In the genomic region with DNA sequence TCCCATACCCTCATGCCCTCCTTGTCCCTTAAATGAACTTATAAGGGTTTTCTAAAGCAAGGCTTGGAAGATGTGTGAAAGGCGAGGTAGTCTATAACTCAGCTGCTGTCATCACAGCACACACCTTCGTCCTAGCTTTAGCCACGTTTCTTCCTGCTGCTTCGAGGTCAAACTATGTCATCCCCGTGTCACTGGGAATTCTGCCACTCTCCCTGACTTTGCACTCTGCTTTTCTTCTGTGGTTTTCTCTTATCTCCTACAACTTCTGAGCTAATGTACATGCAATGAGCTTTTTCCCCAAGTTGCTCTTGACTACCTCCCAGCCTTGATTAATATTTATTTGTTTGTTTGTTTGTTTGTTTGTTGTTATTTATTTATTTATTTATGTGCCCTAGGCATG, we compare ENCODE assay signal across 29 mouse cellular contexts. TPM values are rescaled to one million over a fixed set of nuclear protein-coding genes. Genes with fewer than 3 reads are reported as not detected.
DNase-seq lines count a peak whose midpoint lies in the region; ATAC-seq lines count a peak whose summit lies in the region.
"Had no signal": no experiment of that assay in that cellular context is flagged by ENCODE, and none has a peak within 500 bp of the region (broad histone marks: within the 10 kb centered on the region; RNA-seq: fewer than 3 reads in every experiment).

No protein-coding gene starts in this region.

- ATAC-seq in liver, embryonic 12.5 days: no peak
- no peak for ATAC-seq in liver, embryonic 11.5 days (replicated peaks; ENCODE audit: low FRiP score)
- 0 out of 2 replicates have a peak, but pooled peaks have one; percentile 15 for ATAC-seq in common myeloid progenitor, adult 5-6 weeks (replicated peaks; ENCODE audit: low read depth, poor library complexity, severe bottlenecking)
- ATAC-seq in liver, embryonic 16.5 days (ENCODE audit: low read depth): no peak
- peak; percentile 48; the same call in 1 of the 2 replicates for ATAC-seq in megakaryocyte-erythroid progenitor cell, adult 5-6 weeks (replicated peaks; ENCODE audit: low FRiP score, low TSS enrichment, poor library complexity, severe bottlenecking)
- ATAC-seq: activated CD4-positive, CD25-positive, alpha-beta regulatory T cell, adult 4 months; CD4-positive, CD25-positive, alpha-beta regulatory T cell, adult 4 months; forebrain, embryonic 15.5 days; hindbrain, postnatal 0 days had no signal

- 0 out of 2 replicates have a peak, but pooled peaks cover 5% of the 10 kb centered on the region for H3K4me1 ChIP-seq in liver, embryonic 12.5 days
- H3K4me1 ChIP-seq in liver, embryonic 11.5 days (replicated peaks; ENCODE audit: control insufficient read depth, insufficient read depth, low read length): no peaks in the 10 kb centered on the region
- H3K4me1 ChIP-seq in liver, embryonic 16.5 days (ENCODE audit: control insufficient read depth, low read depth, low read length): no peaks in the 10 kb centered on the region
- H3K4me1 ChIP-seq: embryonic facial prominence, embryonic 13.5 days; forebrain, embryonic 12.5 days; forebrain, embryonic 15.5 days; heart, embryonic 10.5 days; heart, embryonic 13.5 days had no signal

- H3K4me3 ChIP-seq in liver, embryonic 12.5 days: no peak overlapping the region
- no peak overlapping the region for H3K4me3 ChIP-seq in liver, embryonic 11.5 days (ENCODE audit: low read depth, low read length)
- H3K4me3 ChIP-seq in liver, embryonic 16.5 days (ENCODE audit: low read depth, low read length): no peak overlapping the region
- H3K4me3 ChIP-seq: embryonic facial prominence, embryonic 10.5 days; embryonic facial prominence, embryonic 13.5 days; erythroblast, embryonic 14.5 days; forebrain, embryonic 12.5 days; forebrain, embryonic 15.5 days; heart, adult 2 months; heart, embryonic 10.5 days; heart, embryonic 13.5 days had no signal

- no peaks in the 10 kb centered on the region for H3K27me3 ChIP-seq in liver, embryonic 12.5 days (replicated peaks)
- H3K27me3 ChIP-seq in liver, embryonic 11.5 days (replicated peaks; ENCODE audit: control insufficient read depth, insufficient read depth, low read length): no peaks in the 10 kb centered on the region
- H3K27me3 ChIP-seq in liver, embryonic 16.5 days (ENCODE audit: control insufficient read depth, insufficient read depth, low read depth, low read length): no peaks in the 10 kb centered on the region
- H3K27me3 ChIP-seq: embryonic facial prominence, embryonic 13.5 days; forebrain, embryonic 12.5 days; forebrain, embryonic 15.5 days; heart, embryonic 13.5 days had no signal

- H3K36me3 ChIP-seq in liver, embryonic 12.5 days: peaks cover 9% of the 10 kb centered on the region
- H3K36me3 ChIP-seq in liver, embryonic 11.5 days (ENCODE audit: control insufficient read depth, insufficient read depth, low read length): no peaks in the 10 kb centered on the region
- no peaks in the 10 kb centered on the region for H3K36me3 ChIP-seq in liver, embryonic 16.5 days (ENCODE audit: control insufficient read depth, insufficient read depth)
- H3K36me3 ChIP-seq: forebrain, embryonic 12.5 days had no signal

- H3K9me3 ChIP-seq in liver, embryonic 12.5 days (replicated peaks): no peaks in the 10 kb centered on the region
- no peaks in the 10 kb centered on the region for H3K9me3 ChIP-seq in liver, embryonic 11.5 days (ENCODE audit: control insufficient read depth, low read length)
- H3K9me3 ChIP-seq in liver, embryonic 16.5 days (replicated peaks; ENCODE audit: control insufficient read depth, low read length): no peaks in the 10 kb centered on the region
- H3K9me3 ChIP-seq: embryonic facial prominence, embryonic 10.5 days; embryonic facial prominence, embryonic 13.5 days; forebrain, embryonic 12.5 days; forebrain, embryonic 15.5 days; heart, embryonic 10.5 days; heart, embryonic 13.5 days had no signal

- no peak overlapping the region for H3K4me2 ChIP-seq in liver, embryonic 12.5 days
- H3K4me2 ChIP-seq in liver, embryonic 11.5 days: no peak overlapping the region
- H3K4me2 ChIP-seq in liver, embryonic 16.5 days (ENCODE audit: low read depth, low read length): no peak overlapping the region
- H3K4me2 ChIP-seq: embryonic facial prominence, embryonic 13.5 days; forebrain, embryonic 12.5 days; forebrain, embryonic 15.5 days; heart, embryonic 13.5 days; hindbrain, embryonic 14.5 days had no signal

- 53% methylated on average over 5 of the region's 5 CpGs for WGBS in liver, embryonic 12.5 days (ENCODE audit: insufficient replicate concordance)
- 47% methylated on average over 5 of the region's 5 CpGs for WGBS in liver, embryonic 11.5 days
- 37% methylated on average over 5 of the region's 5 CpGs for WGBS in liver, embryonic 16.5 days (ENCODE audit: insufficient replicate concordance)

- peak overlapping the region; percentile 31; the same call in 1 of the 2 replicates for H3K27ac ChIP-seq in liver, embryonic 12.5 days
- no peak overlapping the region for H3K27ac ChIP-seq in liver, embryonic 11.5 days (ENCODE audit: low read depth, low read length)
- H3K27ac ChIP-seq in liver, embryonic 16.5 days (ENCODE audit: low read length): peak overlapping the region; percentile 39
- H3K27ac ChIP-seq: embryonic facial prominence, embryonic 10.5 days; embryonic facial prominence, embryonic 13.5 days; forebrain, embryonic 12.5 days; forebrain, embryonic 15.5 days; heart, adult 2 months; heart, embryonic 10.5 days; heart, embryonic 13.5 days; hindbrain, embryonic 14.5 days; hindbrain, postnatal 0 days had no signal

- H3K9ac ChIP-seq in liver, embryonic 12.5 days: no peak overlapping the region
- H3K9ac ChIP-seq in liver, embryonic 11.5 days (ENCODE audit: low read depth, low read length): no peak overlapping the region
- no peak overlapping the region for H3K9ac ChIP-seq in liver, embryonic 16.5 days (ENCODE audit: low read depth, low read length)
- H3K9ac ChIP-seq: embryonic facial prominence, embryonic 13.5 days; forebrain, embryonic 12.5 days; forebrain, embryonic 15.5 days; heart, embryonic 13.5 days; hindbrain, embryonic 14.5 days had no signal

- no peak for DNase-seq in liver, embryonic 11.5 days (ENCODE audit: low spot score)
- DNase-seq in cerebellum, adult 18-20 months: no peak
- DNase-seq in lung, postnatal 10 days: no peak
- DNase-seq: adrenal gland, postnatal 10 days; adrenal gland, postnatal 36 days; cerebellum, adult 2 months; cerebellum, adult 9-11 months; cerebellum, postnatal 25 days; embryo, embryonic 11 days; gastrocnemius, postnatal 10 days; gastrocnemius, postnatal 36 days; heart, adult 2 months; heart, postnatal 14 days; heart, postnatal 4 days had no signal

RNA-seq across cellular contexts. Expression of gene Serpinc1, which starts 1.6 kb away (rescaled TPM):
- 226 and 233 TPM in 2 replicates for polyA plus RNA-seq in liver, embryonic 12.5 days (2016; fragmentation: Nextera tagmentation; extraction: Ambion mirVana)
- 209 and 215 TPM in 2 replicates for polyA plus RNA-seq in liver, embryonic 11.5 days (2014; fragmentation: Nextera tagmentation; extraction: Ambion mirVana)
- 0.34 and 0.82 TPM in 2 replicates for total RNA-seq in common myeloid progenitor, adult 5-6 weeks (2017)
- 1,260 and 1,401 TPM in 2 replicates for polyA plus RNA-seq in liver, embryonic 16.5 days (2015; fragmentation: Nextera tagmentation; extraction: Ambion mirVana)
- total RNA-seq in megakaryocyte-erythroid progenitor cell, adult 5-6 weeks (2014; fragmentation: Nextera tagmentation): 0.35 and 0.42 TPM in 2 replicates
- total RNA-seq in megakaryocyte-erythroid progenitor cell, adult 5-6 weeks (2017): 1.1 TPM in 1 of 2 replicates, not detected in the other

RNA-seq across cellular contexts. Expression of gene Zbtb37, which starts 54.6 kb away (rescaled TPM):
- polyA plus RNA-seq in liver, embryonic 12.5 days (2016; fragmentation: Nextera tagmentation; extraction: Ambion mirVana): 2.5 and 3.1 TPM in 2 replicates
- polyA plus RNA-seq in liver, embryonic 11.5 days (2014; fragmentation: Nextera tagmentation; extraction: Ambion mirVana): 3.4 and 4.8 TPM in 2 replicates
- total RNA-seq in common myeloid progenitor, adult 5-6 weeks (2017): 6.5 and 8.7 TPM in 2 replicates
- polyA plus RNA-seq in liver, embryonic 16.5 days (2015; fragmentation: Nextera tagmentation; extraction: Ambion mirVana): 1.8 and 1.9 TPM in 2 replicates
- 5.4 and 11.5 TPM in 2 replicates for total RNA-seq in megakaryocyte-erythroid progenitor cell, adult 5-6 weeks (2014; fragmentation: Nextera tagmentation)
- total RNA-seq in megakaryocyte-erythroid progenitor cell, adult 5-6 weeks (2017): 7.5 and 8.3 TPM in 2 replicates
- polyA plus RNA-seq: erythroblast, embryonic 14.5 days had no signal

Comparison
In these comparisons a context has a peak if more than half of its experiments do, and no peak if none do; other contexts are left out.
1. ATAC-seq: peak in common myeloid progenitor, adult 5-6 weeks (single experiment) and megakaryocyte-erythroid progenitor cell, adult 5-6 weeks (single experiment); none in liver, embryonic 12.5 days (single experiment), liver, embryonic 11.5 days (single experiment) and liver, embryonic 16.5 days (single experiment).